Mouse (Mus musculus): Measurements from ENCODE around the gene Fgf14.
"Not testable (repeated sequence)": the region's sequence is repeated elsewhere in the genome, so short reads cannot be mapped to it uniquely, and the experiment has no call there.

The Fgf14 gene

GRCm38 (mm10) chr14:124474066-124474667 is 202.8 kb downstream of the Fgf14 start:
- no peak for DNase-seq (ENCODE audit: low spot score)

- no peak for DNase-seq (ENCODE audit: low spot score)
These were observed 206.0 kb downstream of the Fgf14 start for GRCm38 (mm10) chr14:124470909-124471308.

DNA sequence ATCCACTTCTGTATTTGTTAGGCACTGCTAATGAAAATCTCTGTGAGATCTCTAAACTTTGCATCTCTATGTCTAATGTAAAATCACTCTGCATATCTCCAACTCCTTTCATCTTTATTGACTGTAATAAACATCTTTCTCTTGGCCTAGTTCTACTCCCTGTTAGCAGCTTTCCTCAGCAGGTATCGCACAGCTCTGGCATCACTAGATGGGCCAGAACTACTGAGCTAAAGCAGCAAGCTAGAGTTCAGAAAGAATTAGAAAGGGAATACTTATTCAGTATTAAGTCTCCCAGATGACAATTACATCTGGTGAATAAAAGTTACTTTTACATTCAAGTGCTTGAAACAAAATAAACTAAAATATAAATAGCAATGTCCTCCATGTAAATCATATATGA is 221.8 kb downstream of the Fgf14 start:
- DNase-seq (ENCODE audit: low spot score) = no peak

DNA sequence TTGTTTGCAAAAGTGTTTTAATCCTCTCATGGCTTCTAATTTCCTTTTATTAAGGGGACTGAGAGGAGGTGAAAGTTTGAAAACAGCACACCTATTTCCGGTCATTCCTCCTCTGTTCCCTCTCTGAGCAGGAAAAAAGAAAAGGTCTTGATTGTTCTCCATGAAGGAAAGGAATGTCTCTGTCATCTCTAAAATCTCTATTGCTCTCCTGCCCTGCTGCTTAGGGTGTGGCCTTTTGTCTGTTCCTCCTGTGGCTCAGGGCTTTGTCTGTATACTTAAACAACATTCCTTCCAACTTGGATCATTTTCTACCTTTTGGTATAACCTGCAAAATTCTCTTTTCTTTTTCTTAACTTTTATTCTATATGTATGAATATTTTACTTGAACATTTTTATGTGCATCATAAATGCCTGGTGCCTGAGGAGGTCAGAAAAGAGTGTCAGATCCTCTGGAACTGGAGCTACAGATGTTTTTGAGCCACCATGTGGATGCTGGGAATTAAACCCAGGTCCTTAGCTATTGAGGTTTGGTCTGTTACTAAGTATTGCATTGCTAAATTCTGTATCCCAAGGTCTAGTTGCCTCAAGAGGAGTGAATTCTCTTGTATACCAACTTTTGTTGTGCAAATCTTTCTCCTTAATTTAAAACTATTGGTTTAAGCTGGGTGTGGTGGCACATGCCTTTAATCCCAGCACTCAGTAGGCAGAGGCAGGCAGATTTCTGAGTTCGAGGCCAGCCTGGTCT is 230.7 kb downstream of the Fgf14 start:
- DNase-seq (ENCODE audit: low spot score) = no peak

DNA sequence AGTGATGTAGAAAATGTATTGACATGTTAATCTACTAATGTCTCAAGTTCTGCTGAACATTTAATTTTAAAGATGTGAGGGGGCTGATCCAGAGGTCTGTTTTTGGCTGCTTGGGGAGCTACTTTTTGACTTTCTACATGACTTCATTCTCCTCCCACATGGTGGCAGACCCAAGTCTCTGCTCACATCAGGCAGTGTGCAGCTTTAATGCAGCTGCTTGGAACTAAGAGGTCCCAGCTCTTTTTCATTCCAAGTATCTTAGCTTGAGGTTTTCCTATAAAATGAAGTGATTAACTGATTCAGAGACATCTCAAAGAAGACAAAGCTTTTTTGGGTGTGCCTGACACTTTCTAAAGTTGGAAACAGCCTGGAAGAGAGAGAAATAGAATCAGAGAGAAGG is 232.1 kb downstream of the Fgf14 start:
- no peak for DNase-seq (ENCODE audit: low spot score)

DNA sequence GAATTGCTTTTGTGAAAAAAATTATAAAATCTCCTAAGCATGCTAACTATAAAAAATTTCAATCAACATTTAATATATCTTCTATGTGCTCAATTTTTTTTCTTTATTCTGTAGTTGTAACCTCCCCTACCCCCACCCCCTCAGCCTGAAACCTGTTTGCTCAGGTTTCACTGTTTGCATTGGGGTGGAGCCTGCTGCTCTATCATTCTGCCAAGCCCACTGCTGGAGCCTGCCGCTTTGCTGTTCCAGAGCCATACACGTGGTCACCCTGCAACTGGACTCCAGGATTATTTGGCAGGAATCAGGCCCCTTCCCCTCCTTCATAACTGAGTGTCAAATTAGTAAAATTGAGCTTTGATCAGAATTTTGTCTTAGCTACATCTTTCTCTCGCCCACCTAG is 237.6 kb downstream of the Fgf14 start:
- DNase-seq (ENCODE audit: low spot score) = not testable (repeated sequence)

DNA sequence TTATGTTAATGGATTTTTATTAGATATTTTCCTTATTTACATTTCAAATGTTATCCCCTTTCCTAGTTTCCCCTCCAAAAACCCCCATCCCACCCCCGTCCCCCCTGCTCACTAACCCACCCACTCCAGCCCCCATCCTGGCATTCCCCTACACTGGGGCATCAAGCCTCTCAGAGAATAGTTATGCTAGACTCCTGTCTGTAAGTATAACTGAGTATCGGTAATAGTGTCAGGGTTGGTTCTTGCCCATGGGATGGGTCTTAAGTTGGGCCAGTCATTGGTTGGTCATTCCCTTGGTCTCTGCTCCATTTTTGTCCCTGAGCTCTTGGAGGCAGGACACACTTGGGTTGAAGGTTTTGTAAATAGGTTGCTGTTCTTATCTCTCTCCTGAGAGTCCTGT is 265.0 kb downstream of the Fgf14 start:
- no peak for DNase-seq (ENCODE audit: low spot score)

DNA sequence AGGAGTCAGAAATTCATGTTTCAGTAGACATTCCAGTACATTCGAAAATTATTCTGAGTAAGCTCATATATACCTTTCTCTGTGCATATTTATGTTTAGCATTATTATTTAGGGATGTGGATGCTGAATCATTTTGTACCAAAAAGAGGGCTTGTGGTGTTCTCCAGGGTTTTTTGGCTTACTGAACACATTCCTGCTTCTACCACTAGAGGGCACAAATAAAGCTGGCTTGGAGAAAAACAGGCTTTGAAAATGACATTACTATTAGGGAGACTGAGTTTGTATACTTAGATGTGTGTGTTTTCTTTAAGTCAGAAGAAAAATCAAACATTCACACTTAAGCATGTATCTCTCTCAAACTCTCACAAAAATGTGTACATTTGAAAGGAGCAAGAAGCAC is 266.0 kb downstream of the Fgf14 start:
- DNase-seq (ENCODE audit: low spot score) = peak; percentile 45

DNA sequence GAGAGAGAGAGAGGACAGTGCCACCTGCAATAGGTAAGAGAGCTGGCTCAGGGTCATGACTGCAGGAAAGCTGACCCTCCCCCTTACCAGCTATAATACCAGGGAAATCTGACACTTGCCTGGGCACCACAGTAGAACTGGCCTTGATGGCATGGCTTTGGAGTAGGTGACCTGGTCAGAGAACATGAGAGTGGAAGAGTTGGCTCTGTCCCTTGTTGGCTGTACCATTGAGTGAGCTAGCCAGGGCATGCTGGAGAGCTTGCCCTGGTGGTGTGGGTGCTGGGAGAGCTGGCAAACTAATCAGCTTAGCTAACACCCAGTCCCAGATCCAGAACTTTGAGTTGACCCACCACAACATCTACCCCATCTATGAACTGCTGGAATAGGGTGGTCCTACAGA is 348.5 kb downstream of the Fgf14 start:
- DNase-seq (ENCODE audit: low spot score) = no peak

GRCm38 (mm10) chr14:124319017-124319718 is 357.8 kb downstream of the Fgf14 start:
- DNase-seq (ENCODE audit: low spot score) = no peak

GRCm38 (mm10) chr14:124315513-124315912 is 361.4 kb downstream of the Fgf14 start:
- DNase-seq (ENCODE audit: low spot score) = no peak

DNA sequence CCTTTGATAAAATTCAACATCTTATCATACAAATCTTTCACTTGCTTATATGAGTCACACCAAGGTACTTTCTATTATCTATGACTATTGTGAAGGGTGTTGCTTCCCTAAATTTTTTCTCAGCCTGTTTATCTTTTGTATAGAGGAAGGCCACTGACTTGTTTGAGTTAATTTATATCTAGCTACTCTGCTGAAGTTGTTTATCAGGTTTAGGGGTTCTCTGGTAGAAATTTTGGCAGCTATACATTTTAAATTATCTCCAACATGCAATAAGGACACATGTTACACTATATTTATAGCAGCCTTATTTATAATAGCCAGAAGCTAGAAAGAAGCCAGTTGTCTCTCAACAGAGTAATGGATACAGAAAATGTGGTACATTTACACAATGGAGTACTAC is 389.9 kb downstream of the Fgf14 start:
- no peak for DNase-seq (ENCODE audit: low spot score)

DNA sequence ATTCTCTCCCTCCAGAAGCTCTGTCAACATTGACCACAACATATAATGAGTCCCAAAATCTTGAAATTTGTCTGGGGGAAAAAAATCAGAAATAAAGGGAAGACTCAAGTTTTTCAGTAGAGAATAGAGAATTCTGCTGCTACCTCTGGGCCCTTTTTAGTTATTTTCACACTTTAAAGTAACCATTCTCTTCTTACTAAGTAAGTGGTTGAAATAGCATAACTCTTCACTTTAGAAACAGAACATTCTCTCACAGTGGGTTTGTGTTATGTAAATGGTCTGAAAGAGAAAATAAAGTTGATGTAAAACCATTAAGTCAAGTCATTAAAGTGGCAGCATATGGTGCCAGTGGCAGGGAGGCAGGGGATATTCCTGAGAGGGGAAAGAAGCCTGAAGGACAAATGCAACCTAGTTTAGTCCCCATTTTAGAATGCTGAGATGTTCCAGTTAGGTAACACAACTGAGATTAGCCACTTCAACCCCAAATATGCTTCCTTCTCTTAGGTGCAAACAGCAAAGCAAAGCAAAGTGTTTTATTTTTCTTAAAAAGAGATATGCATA is 398.5 kb downstream of the Fgf14 start:
- DNase-seq (ENCODE audit: low spot score) = no peak

DNA sequence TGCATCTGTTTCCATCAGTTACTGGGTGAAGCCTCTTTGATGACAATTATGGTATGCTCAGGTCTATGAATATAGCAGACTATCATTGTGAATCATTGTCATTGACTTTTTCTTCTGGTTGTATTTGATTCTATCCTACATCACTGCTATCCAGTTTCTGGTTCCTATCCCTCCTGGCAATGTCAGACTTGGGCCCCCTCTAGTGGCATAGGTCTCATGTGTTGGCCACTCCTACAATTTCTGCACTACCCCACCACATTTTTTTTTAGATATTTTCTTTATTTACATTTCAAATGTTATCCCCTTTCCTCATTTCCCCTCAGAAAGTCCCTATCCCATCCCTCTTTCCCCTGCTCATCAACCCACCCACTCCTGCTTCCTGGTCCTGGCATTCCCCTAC is 409.9 kb downstream of the Fgf14 start:
- DNase-seq (ENCODE audit: low spot score) = no peak

DNA sequence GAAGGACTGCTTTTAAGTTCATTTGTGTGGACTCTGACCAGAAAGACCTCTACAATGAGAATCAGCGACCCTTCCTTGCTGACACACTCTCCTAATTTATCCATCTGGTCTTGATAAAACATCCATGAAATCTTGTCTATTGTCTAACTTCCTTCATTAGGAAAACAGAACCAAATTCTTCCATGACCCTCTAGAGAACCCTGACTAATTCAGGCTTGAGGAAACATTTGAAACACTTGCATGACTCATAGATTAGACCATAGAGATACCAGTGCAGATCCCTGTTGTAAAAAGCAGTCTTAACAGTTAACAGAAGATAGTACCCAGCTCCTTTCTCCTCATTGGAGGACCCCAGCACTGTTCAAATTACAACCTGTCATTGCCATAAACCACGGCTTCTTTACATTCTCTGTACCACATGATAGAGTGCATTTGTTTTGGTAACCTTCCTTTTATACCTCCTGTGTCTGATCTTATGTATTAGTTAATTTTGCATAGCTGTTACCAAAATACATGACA is 412.3 kb downstream of the Fgf14 start:
- DNase-seq (ENCODE audit: low spot score) = no peak

DNA sequence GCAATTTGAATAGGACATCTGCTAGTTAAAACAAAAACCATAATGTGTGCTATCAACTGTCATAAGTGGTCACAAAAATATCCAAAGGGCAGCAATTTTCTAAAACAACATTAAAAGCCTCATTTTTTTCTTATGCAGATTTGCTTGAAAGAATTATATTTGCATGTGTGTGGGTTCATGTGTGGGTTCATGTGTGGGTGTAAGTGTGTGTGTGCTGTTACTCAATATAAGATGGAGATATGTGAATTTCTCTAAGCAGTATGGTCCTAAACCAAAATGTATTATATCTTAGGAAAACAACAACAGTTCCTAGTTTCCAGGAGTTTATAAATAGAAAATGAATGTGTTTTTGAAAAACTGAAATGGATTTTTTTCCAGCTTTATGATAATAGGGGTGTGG is 413.7 kb downstream of the Fgf14 start:
- no peak for DNase-seq (ENCODE audit: low spot score)

GRCm38 (mm10) chr14:124247517-124247916 is 429.4 kb downstream of the Fgf14 start:
- no peak for DNase-seq (ENCODE audit: low spot score)

- DNase-seq (ENCODE audit: low spot score) = peak; percentile 6
These were observed 453.5 kb downstream of the Fgf14 start for GRCm38 (mm10) chr14:124223445-124223844.

DNA sequence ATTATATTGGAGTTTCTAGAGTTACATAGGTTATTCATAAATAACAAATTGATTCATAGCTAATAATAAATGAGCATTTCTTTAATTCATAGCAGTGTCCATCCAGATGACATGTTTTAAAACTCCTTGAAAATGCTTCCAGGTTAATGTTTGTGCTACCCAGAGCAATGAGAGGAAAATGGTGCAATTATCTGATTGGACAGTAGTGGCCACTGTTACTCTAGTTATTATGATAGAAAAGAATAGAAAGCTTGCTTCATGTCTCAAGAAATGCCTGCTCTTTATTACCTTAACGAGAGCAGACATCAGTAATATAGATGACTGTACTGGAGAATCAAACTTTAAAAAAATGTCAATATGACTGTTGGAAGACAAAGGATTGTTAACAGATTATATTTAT is 454.5 kb downstream of the Fgf14 start:
- DNase-seq (ENCODE audit: low spot score) = peak; percentile 43

GRCm38 (mm10) chr14:124220979-124221378 is 455.9 kb downstream of the Fgf14 start:
- DNase-seq (ENCODE audit: low spot score) = peak; percentile 12

DNA sequence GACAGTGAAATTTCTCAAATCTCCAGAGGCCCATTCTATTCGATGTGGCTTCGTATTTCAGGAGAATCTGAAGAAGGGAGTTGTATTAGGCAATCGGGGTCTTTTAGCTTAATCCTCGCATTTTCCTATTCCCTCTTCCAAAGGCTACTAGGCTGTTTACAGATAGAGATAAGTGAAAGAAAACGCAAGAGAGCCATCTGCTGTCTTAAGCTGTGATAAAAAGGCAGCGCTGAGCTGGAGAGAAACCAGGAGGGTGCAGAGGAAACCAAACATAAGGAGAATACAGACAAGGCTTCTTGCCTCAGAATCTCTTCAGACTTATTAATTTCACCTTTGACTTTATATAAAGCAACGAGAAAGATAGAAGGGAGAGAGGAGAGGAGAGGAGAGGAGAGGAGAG is 481.1 kb downstream of the Fgf14 start:
- peak; percentile 47 for DNase-seq (ENCODE audit: low spot score)

DNA sequence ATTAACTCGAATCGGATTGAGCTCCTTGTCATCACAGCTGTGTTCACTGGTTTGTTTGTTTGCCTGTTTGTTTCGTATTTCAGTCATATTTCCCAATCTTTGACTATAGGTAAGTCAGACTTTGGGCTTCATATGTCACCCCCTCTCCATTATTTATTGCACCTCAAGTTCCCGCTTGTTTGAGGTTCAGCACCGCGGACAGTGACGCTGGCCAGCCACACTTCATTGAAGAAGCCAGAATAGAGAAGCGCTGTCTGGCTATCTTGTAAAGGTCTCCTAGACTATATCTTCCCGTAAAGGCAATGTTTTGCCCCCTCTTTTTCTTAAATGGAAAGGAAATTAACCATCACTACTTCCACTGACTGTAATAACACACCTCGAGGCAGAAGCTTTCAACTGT is 481.6 kb downstream of the Fgf14 start:
- no peak for DNase-seq (ENCODE audit: low spot score)

GRCm38 (mm10) chr14:124192815-124193142 is 484.1 kb downstream of the Fgf14 start:
- DNase-seq (ENCODE audit: low spot score) = no peak
